Mouse (Mus musculus) midbrain, embryonic 15.5 days (tissue): Measurements from ENCODE around the gene Slc44a1. TPM values are rescaled to one million over a fixed set of nuclear protein-coding genes. Genes with fewer than 3 reads are reported as not detected.

Experiments used
- ATAC-seq: fragments of 200-750 bp; cut with Nextera tagmentation; replicated peaks from 2 replicates; pipeline ENCODE4 v1.8.0; 2017; ENCODE audit warnings: moderate TSS enrichment
- H3K27ac ChIP-seq: fragments of 300-500 bp; sonication (generic); 2 replicates; pipeline ENCODE4 v1.5.1; 2015; ENCODE audit warnings: mild to moderate bottlenecking, inconsistent platforms
- H3K27me3 ChIP-seq: fragments of 300-500 bp; sonication (generic); replicated peaks from 2 replicates; pipeline ENCODE4 v1.6.1; 2015; ENCODE audit warnings: inconsistent platforms
- H3K36me3 ChIP-seq: fragments of 300-500 bp; sonication (generic); replicated peaks from 2 replicates; pipeline ENCODE4 v1.6.1; 2015; ENCODE audit warnings: inconsistent platforms
- H3K4me1 ChIP-seq: fragments of 300-500 bp; sonication (generic); 2 replicates; pipeline ENCODE4 v1.6.1; 2015; ENCODE audit warnings: inconsistent platforms
- H3K4me2 ChIP-seq: fragments of 300-500 bp; sonication (generic); 2 replicates; pipeline ENCODE4 v1.6.1; 2015; ENCODE audit warnings: inconsistent platforms, mild to moderate bottlenecking, moderate library complexity
- H3K4me3 ChIP-seq: fragments of 300-500 bp; sonication (generic); 2 replicates; pipeline ENCODE4 v1.5.1; 2015; ENCODE audit warnings: mild to moderate bottlenecking, inconsistent platforms
- H3K9ac ChIP-seq: fragments of 300-500 bp; sonication (generic); 2 replicates; pipeline ENCODE4 v1.6.1; 2015; ENCODE audit warnings: mild to moderate bottlenecking, inconsistent platforms
- H3K9me3 ChIP-seq: fragments of 300-500 bp; sonication (generic); 2 replicates; pipeline ENCODE4 v1.6.1; 2016; ENCODE audit warnings: inconsistent platforms
- WGBS: fragments of 180-500 bp; shearing (Covaris S2); methylation state at CpG from one replicate; pipeline ENCODE4 v1.1.7; 2015; ENCODE audit warnings: mixed read lengths; 5-methylcytosine and 5-hydroxymethylcytosine counted together
- polyA plus RNA-seq: library from polyadenylated mRNA; unstranded; fragments of >200 nt; fragmentation: Nextera tagmentation; extraction: Ambion mirVana; gene quantifications from 2 replicates; pipeline ENCODE4 v1.2.1, GENCODE M21; 2015

Gene Slc44a1
- polyA plus RNA-seq, 1 experiment from 2014 or later, result 10.6 TPM

DNA sequence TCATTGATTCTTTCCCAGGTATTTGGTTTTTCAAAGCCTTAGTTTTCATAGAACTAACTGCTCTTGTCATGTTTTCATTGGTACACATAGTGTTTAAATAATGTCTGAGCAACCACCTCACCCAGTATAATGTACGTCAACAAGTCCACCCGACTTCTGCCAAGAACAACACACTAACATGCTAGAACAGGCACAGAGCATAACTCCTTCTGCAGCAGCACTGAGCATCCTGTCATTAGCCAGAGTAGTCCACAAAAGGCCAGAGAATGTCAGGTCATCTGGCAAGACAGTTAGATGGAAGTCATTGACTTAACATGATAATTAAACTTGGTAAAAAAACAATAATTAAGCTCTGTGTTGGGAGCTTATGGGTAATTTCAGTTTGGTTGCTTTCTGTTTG, 135.3 kb downstream of the Slc44a1 start:
- WGBS, result 95% methylated on average over 2 of the region's 2 CpGs
- no peaks in the 10 kb centered on the region for H3K36me3 ChIP-seq
- no peak overlapping the region for H3K4me3 ChIP-seq
- H3K4me2 ChIP-seq, result no peak overlapping the region
- no peak overlapping the region for H3K9ac ChIP-seq
- no peak overlapping the region for H3K27ac ChIP-seq
- H3K4me1 ChIP-seq, result no peaks in the 10 kb centered on the region
- H3K9me3 ChIP-seq, result no peaks in the 10 kb centered on the region
- ATAC-seq, result no peak
- H3K27me3 ChIP-seq, result no peaks in the 10 kb centered on the region

DNA sequence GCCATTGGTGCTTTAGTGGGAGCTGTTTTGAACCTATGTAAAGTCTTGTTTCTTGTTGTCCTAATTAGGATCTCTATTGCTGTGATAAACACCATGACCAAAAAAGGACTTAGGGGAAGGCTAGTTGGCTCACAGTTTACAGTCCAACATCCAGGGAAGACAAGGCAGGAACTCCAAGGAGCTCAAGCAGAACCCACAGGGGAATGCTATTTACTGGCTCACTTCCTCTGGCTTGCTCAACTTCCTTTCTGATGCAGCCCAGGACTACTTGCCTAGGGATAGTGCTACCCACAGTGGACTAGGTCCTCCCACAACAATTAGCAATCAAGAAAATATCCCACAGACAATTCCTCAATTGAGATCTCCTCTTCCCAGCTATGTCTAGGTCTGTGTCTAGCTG, 147.5 kb downstream of the Slc44a1 start:
- H3K4me3 ChIP-seq, result no peak overlapping the region
- no peaks in the 10 kb centered on the region for H3K27me3 ChIP-seq
- no peak overlapping the region for H3K9ac ChIP-seq
- H3K9me3 ChIP-seq, result no peaks in the 10 kb centered on the region
- 0 out of 2 replicates have a peak, but pooled peaks cover 4% of the 10 kb centered on the region for H3K4me1 ChIP-seq
- ATAC-seq, result no peak
- H3K36me3 ChIP-seq, result no peaks in the 10 kb centered on the region
- H3K4me2 ChIP-seq, result no peak overlapping the region
- H3K27ac ChIP-seq, result no peak overlapping the region

DNA sequence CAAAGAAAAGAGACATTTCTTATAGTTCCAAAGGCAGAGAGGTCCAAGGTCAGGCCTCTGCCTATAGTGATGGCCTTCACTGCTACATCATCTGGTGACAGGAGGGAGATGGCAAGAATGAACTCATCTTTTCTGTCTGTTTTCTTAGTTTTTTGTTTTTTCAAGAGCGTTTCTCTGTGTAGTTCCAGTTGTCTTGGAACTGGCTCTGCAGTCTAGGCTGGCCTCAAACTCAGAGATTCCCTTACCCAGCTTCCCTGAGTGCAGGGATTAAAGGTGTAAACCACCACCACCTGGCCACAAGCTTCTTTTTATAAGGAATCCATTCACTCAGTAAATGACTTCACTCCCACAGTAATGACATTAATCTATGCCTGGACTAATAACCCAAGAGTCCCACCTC, 148.7 kb downstream of the Slc44a1 start:
- H3K4me1 ChIP-seq, result 0 out of 2 replicates have a peak, but pooled peaks cover 4% of the 10 kb centered on the region
- no peak overlapping the region for H3K4me3 ChIP-seq
- no peak for ATAC-seq

DNA sequence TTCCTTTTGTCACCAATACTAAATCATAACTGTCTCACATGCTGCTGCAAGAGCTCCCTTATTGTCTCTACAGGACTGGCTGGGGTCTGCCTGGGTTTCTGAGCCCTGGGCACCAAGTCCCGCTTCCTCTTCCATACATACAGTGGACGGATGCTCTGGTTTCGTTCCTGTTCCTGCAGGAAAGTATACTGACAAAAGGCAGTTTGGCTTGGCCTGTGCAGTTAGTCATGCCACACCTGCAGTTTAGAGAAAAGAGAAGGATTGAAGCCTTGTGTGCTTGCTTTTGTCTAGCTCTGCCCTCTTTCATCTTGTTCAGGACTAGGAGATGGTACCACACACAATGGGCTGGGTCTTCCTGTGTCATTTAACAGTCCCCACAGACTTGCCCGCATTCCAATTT, 149.3 kb downstream of the Slc44a1 start:
- 0 out of 2 replicates have a peak, but pooled peaks cover 4% of the 10 kb centered on the region for H3K4me1 ChIP-seq
- WGBS, result 88% methylated on average over 4 of the region's 4 CpGs
- no peak overlapping the region for H3K4me2 ChIP-seq
- H3K9ac ChIP-seq, result no peak overlapping the region
- H3K27me3 ChIP-seq, result no peaks in the 10 kb centered on the region
- H3K9me3 ChIP-seq, result no peaks in the 10 kb centered on the region
- H3K4me3 ChIP-seq, result no peak overlapping the region
- ATAC-seq, result no peak
- no peaks in the 10 kb centered on the region for H3K36me3 ChIP-seq
- no peak overlapping the region for H3K27ac ChIP-seq

More for the DNA sequence above, 148.7 kb downstream of the Slc44a1 start:
- 76% methylated on average over 1 of the region's 1 CpGs for WGBS
- Histone ChIP-seq H3K9me3 (no peaks in the 10 kb centered on the region), H3K9ac (no peak overlapping the region), H3K27ac (no peak overlapping the region), H3K36me3 (no peaks in the 10 kb centered on the region), H3K27me3 (no peaks in the 10 kb centered on the region), H3K4me2 (no peak overlapping the region)

GRCm38 (mm10) chr4:53590163-53590562, 149.9 kb downstream of the Slc44a1 start:
- Histone ChIP-seq H3K36me3 (no peaks in the 10 kb centered on the region), H3K4me3 (no peak overlapping the region), H3K4me2 (no peak overlapping the region), H3K4me1 (0 out of 2 replicates have a peak, but pooled peaks cover 4% of the 10 kb centered on the region), H3K27me3 (no peaks in the 10 kb centered on the region), H3K9ac (no peak overlapping the region), H3K27ac (no peak overlapping the region), H3K9me3 (no peaks in the 10 kb centered on the region)
- ATAC-seq, result no peak
- WGBS, result 64% methylated on average over 4 of the region's 4 CpGs

- no peak overlapping the region for H3K9ac ChIP-seq
- no peak overlapping the region for H3K27ac ChIP-seq
- H3K4me1 ChIP-seq, result 0 out of 2 replicates have a peak, but pooled peaks cover 4% of the 10 kb centered on the region
- no peak overlapping the region for H3K4me3 ChIP-seq
- 89% methylated on average over 7 of the region's 7 CpGs for WGBS
- no peak for ATAC-seq
- no peaks in the 10 kb centered on the region for H3K9me3 ChIP-seq
- no peaks in the 10 kb centered on the region for H3K27me3 ChIP-seq
- no peak overlapping the region for H3K4me2 ChIP-seq
- H3K36me3 ChIP-seq, result no peaks in the 10 kb centered on the region
Observed at GRCm38 (mm10) chr4:53590691-53591447, 150.7 kb downstream of the Slc44a1 start.

DNA sequence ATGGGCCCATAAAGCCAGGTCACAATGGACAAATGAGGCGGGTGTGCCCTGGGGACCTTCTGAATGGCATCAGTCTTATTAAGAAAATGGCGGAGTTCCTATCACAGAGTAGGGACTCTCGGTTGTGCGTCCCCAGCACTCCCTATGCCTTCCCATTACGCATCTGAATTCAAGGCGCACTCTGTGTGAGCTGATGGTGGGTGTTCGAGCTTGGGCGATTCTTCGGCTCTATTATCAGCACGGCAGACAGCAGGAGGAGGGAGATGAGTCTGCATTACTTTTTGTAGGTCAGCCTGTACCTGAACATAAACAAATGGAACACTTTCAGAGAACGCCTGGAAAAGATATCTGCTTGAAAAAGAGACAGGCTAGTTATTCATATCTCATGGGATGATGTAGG, 151.3 kb downstream of the Slc44a1 start:
- Histone ChIP-seq H3K4me2 (no peak overlapping the region), H3K27ac (peak overlapping the region; percentile 15; the same call in 1 of the 2 replicates), H3K4me1 (0 out of 2 replicates have a peak, but pooled peaks cover 6% of the 10 kb centered on the region), H3K9me3 (no peaks in the 10 kb centered on the region), H3K9ac (no peak overlapping the region), H3K27me3 (no peaks in the 10 kb centered on the region), H3K4me3 (no peak overlapping the region), H3K36me3 (no peaks in the 10 kb centered on the region)
- ATAC-seq, result no peak
- 76% methylated on average over 11 of the region's 11 CpGs for WGBS

GRCm38 (mm10) chr4:53591941-53592340, 151.7 kb downstream of the Slc44a1 start:
- no peak overlapping the region for H3K9ac ChIP-seq
- H3K36me3 ChIP-seq, result no peaks in the 10 kb centered on the region
- no peak overlapping the region for H3K4me3 ChIP-seq
- no peaks in the 10 kb centered on the region for H3K27me3 ChIP-seq
- H3K4me2 ChIP-seq, result no peak overlapping the region
- 64% methylated on average over 8 of the region's 8 CpGs for WGBS
- H3K4me1 ChIP-seq, result 0 out of 2 replicates have a peak, but pooled peaks cover 6% of the 10 kb centered on the region
- ATAC-seq, result peak; percentile 42; the same call in 1 of the 2 replicates
- H3K27ac ChIP-seq, result peak overlapping the region; percentile 15; the same call in 1 of the 2 replicates
- no peaks in the 10 kb centered on the region for H3K9me3 ChIP-seq

DNA sequence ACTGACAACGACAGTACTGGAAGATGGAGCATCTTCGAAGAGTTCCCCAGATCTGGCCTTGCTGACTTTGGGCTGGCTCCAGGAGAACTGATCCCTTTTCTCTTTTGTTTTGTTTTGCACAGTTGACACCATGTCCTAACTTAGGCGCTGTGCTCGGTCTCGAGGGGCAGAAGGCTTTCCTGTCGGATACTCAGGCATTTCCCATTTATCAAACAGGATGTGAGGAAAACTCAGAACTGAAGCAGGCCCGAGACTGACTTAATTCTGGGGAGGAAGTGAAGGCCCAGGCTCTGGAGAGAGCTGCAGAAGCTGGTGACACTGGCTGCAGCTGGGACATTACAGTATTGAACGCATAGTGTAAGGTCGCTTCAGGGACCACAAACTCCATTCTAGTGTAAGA, 152.2 kb downstream of the Slc44a1 start:
- no peaks in the 10 kb centered on the region for H3K9me3 ChIP-seq
- H3K27ac ChIP-seq, result no peak overlapping the region
- no peak for ATAC-seq
- 79% methylated on average over 9 of the region's 9 CpGs for WGBS
- H3K4me2 ChIP-seq, result no peak overlapping the region
- H3K9ac ChIP-seq, result no peak overlapping the region
- no peak overlapping the region for H3K4me3 ChIP-seq
- no peaks in the 10 kb centered on the region for H3K36me3 ChIP-seq
- H3K27me3 ChIP-seq, result no peaks in the 10 kb centered on the region
- H3K4me1 ChIP-seq, result 0 out of 2 replicates have a peak, but pooled peaks cover 6% of the 10 kb centered on the region

DNA sequence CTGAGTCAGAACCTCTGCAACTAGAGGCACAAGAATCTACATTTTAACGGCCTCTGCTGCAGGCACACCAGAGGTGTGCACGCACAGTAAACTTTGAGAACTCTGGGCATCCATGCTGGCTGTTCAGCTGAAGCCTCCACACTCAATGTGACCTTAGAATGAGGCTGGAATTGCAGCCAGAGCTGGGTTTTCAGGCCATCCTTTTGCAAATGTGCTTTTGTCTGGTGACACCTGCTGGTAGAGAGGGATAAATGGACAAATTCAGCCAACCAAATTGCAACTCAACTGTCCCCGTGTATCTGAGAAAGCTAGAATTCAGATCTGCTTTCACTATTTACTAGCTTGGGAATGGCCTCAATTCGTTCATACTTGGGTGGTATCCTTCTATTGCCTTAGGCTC, 154.0 kb downstream of the Slc44a1 start:
- Histone ChIP-seq H3K4me2 (no peak overlapping the region), H3K27ac (no peak overlapping the region), H3K9ac (no peak overlapping the region), H3K4me3 (no peak overlapping the region), H3K36me3 (no peaks in the 10 kb centered on the region), H3K4me1 (0 out of 2 replicates have a peak, but pooled peaks cover 6% of the 10 kb centered on the region), H3K9me3 (no peaks in the 10 kb centered on the region), H3K27me3 (no peaks in the 10 kb centered on the region)
- WGBS, result 26% methylated on average over 4 of the region's 4 CpGs
- peak; percentile 65 for ATAC-seq

- no peaks in the 10 kb centered on the region for H3K36me3 ChIP-seq
- H3K4me1 ChIP-seq, result 0 out of 2 replicates have a peak, but pooled peaks cover 6% of the 10 kb centered on the region
- no peak overlapping the region for H3K9ac ChIP-seq
- 56% methylated on average over 12 of the region's 12 CpGs for WGBS
- H3K9me3 ChIP-seq, result no peaks in the 10 kb centered on the region
- H3K27me3 ChIP-seq, result no peaks in the 10 kb centered on the region
- no peak overlapping the region for H3K4me3 ChIP-seq
- ATAC-seq, result peak; percentile 46
- no peak overlapping the region for H3K27ac ChIP-seq
- no peak overlapping the region for H3K4me2 ChIP-seq
Observed at GRCm38 (mm10) chr4:53595246-53596062, 155.2 kb downstream of the Slc44a1 start.

GRCm38 (mm10) chr4:53596063-53596895, 156.1 kb downstream of the Slc44a1 start:
- Histone ChIP-seq H3K4me3 (no peak overlapping the region), H3K36me3 (no peaks in the 10 kb centered on the region), H3K27me3 (no peaks in the 10 kb centered on the region), H3K9ac (no peak overlapping the region), H3K27ac (no peak overlapping the region), H3K9me3 (no peaks in the 10 kb centered on the region), H3K4me2 (no peak overlapping the region), H3K4me1 (0 out of 2 replicates have a peak, but pooled peaks cover 6% of the 10 kb centered on the region)
- WGBS, result 44% methylated on average over 15 of the region's 15 CpGs
- no peak for ATAC-seq
